Mouse (Mus musculus): ENCODE data around the gene Ntng2. TPM values are rescaled to one million over a fixed set of nuclear protein-coding genes. Genes with fewer than 3 reads are reported as not detected.

The Ntng2 gene
- total and polyA plus RNA-seq, 3 experiments, result 5.4 to 19.1 TPM; not detected in 1

DNA sequence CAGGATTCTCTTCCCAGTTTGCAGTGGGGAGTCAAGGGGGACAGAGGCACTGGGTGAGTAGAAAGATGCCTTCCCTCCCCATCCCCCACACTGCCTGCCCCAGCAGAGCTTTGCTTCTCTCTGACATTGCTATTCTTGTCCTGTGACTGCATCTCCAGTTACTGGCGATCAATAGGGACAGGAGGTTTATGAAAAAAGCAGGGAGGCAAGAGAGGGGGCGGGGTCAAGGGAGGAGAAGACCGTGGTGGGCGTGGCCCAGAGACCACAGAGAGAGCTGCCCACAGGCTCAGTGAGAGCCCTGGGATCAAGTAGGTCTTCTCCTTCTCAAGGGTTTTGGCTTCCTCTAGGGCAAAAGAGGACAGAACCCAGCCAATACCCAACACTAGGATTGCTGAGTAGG, 30.5 kb downstream of the Ntng2 start:
- no peaks in the 10 kb centered on the region for H3K36me3 ChIP-seq (ENCODE audit: control insufficient read depth in 1 of 2, insufficient read depth in 2 of 2, low read length in 2 of 2)

DNA sequence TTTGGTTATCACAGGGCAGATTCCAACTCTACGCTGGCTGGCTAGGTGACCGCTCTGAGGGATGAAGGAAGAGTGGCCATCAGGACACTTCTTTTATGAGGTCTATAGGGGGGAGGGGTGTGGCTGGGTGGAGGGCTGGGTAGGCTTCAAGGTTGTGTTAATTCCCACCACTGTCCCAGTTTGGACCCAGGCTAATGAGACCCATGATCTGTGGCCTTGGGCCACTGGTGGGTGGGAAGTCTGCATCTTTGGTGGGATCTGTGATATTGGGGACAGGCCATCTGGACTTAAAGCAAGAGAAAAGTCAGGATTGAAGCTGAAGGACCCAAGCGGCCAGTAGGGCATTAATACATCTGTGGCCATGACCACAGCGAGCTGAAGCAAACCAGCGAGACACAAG, 34.0 kb downstream of the Ntng2 start:
- TF ChIP-seq RAD21 (IDR thresholded peaks at IDR 0.05; ENCODE audit: low read depth, low read length) (no peak), TAL1 (IDR thresholded peaks at IDR 0.05; ENCODE audit: low read length) (no peak)
- H3K27me3 ChIP-seq (ENCODE audit: control insufficient read depth in 1 of 2, insufficient read depth in 2 of 2, low read length in 2 of 2), result no peaks in the 10 kb centered on the region
- H3K4me1 ChIP-seq (ENCODE audit: control insufficient read depth in 1 of 2, insufficient read depth in 2 of 2, low read length in 2 of 2), result no peaks in the 10 kb centered on the region

More for the DNA sequence above, 30.5 kb downstream of the Ntng2 start:
- Histone ChIP-seq H3K79me2 (ENCODE audit: control insufficient read depth, insufficient read depth, low read length, poor library complexity) (no peaks in the 10 kb centered on the region), H3K9me3 (replicated peaks; ENCODE audit: insufficient read depth, low read length) (no peaks in the 10 kb centered on the region), H3K4me3 (ENCODE audit: control insufficient read depth in 1 of 2, insufficient read depth in 1 of 2, low read depth in 2 of 2, low read length in 2 of 2) (no peak overlapping the region), H3K27me3 (ENCODE audit: control insufficient read depth in 1 of 2, insufficient read depth in 2 of 2, low read length in 2 of 2) (no peaks in the 10 kb centered on the region), H3K9ac (ENCODE audit: control insufficient read depth, low read depth, low read length, poor library complexity, severe bottlenecking) (no peak overlapping the region), H3K27ac (ENCODE audit: control insufficient read depth, low read depth, low read length) (no peak overlapping the region), H3K4me1 (ENCODE audit: control insufficient read depth in 1 of 2, insufficient read depth in 2 of 2, low read length in 2 of 2) (no peaks in the 10 kb centered on the region)
- peak; percentile 36 for DNase-seq (ENCODE audit: low read depth, low spot score)
- no peak for TF ChIP-seq ZMIZ1 (IDR thresholded peaks at IDR 0.05; ENCODE audit: low read depth, low read length)
- TF ChIP-seq ZKSCAN1 (IDR thresholded peaks at IDR 0.05; ENCODE audit: low read depth, low read length), result no peak
- no peak for TF ChIP-seq MYB (IDR thresholded peaks at IDR 0.05; ENCODE audit: low read depth, low read length)
- TF ChIP-seq MAZ (IDR thresholded peaks at IDR 0.05; ENCODE audit: low read depth, low read length), result no peak
- TF ChIP-seq MXI1 (IDR thresholded peaks at IDR 0.05; ENCODE audit: low read depth, low read length), result no peak
- no peak for TF ChIP-seq UBTF (IDR thresholded peaks at IDR 0.05; ENCODE audit: borderline replicate concordance, insufficient read depth, low read depth, low read length)
- TF ChIP-seq MYC (IDR thresholded peaks at IDR 0.05; ENCODE audit: low read depth, low read length), result no peak
- no peak for TF ChIP-seq SMC3 (IDR thresholded peaks at IDR 0.05; ENCODE audit: low read depth, low read length)
- no peak for TF ChIP-seq TAL1 (IDR thresholded peaks at IDR 0.05; ENCODE audit: low read length)
- TF ChIP-seq EP300 (IDR thresholded peaks at IDR 0.05; ENCODE audit: low read depth in 1 of 2, low read length in 2 of 2), result no peak
- no peak for TF ChIP-seq HCFC1 (IDR thresholded peaks at IDR 0.05; ENCODE audit: low read depth, low read length)
- TF ChIP-seq ELF1 (IDR thresholded peaks at IDR 0.05; ENCODE audit: low read depth, low read length), result no peak
- TF ChIP-seq CTCF (IDR thresholded peaks at IDR 0.05 in 2 of 3, conservative IDR thresholded peaks at IDR 0.05 in 1 of 3; ENCODE audit: control insufficient read depth in 1 of 3, insufficient read depth in 1 of 3, low read depth in 2 of 3, low read length in 3 of 3, poor library complexity in 1 of 3, severe bottlenecking in 1 of 3), result no peak
- no peak for TF ChIP-seq POLR2A (IDR thresholded peaks at IDR 0.05; ENCODE audit: control insufficient read depth in 1 of 2, insufficient read depth in 1 of 2, low read depth in 1 of 2, low read length in 2 of 2, poor library complexity in 1 of 2)
- TF ChIP-seq SIN3A (IDR thresholded peaks at IDR 0.05; ENCODE audit: low read length), result no peak
- no peak for TF ChIP-seq MAFK (IDR thresholded peaks at IDR 0.05; ENCODE audit: borderline replicate concordance, low read depth, low read length)
- no peak for TF ChIP-seq ETS1 (IDR thresholded peaks at IDR 0.05; ENCODE audit: low read depth, low read length)

More for the DNA sequence above, 34.0 kb downstream of the Ntng2 start:
- Histone ChIP-seq H3K27ac (ENCODE audit: control insufficient read depth, low read depth, low read length) (no peak overlapping the region), H3K79me2 (ENCODE audit: control insufficient read depth, insufficient read depth, low read length, poor library complexity) (no peaks in the 10 kb centered on the region), H3K9me3 (replicated peaks; ENCODE audit: insufficient read depth, low read length) (no peaks in the 10 kb centered on the region), H3K36me3 (ENCODE audit: control insufficient read depth in 1 of 2, insufficient read depth in 2 of 2, low read length in 2 of 2) (no peaks in the 10 kb centered on the region), H3K4me3 (ENCODE audit: control insufficient read depth in 1 of 2, insufficient read depth in 1 of 2, low read depth in 2 of 2, low read length in 2 of 2) (no peak overlapping the region), H3K9ac (ENCODE audit: control insufficient read depth, low read depth, low read length, poor library complexity, severe bottlenecking) (no peak overlapping the region)
- no peak for DNase-seq (ENCODE audit: low read depth, low spot score)

Data from MEL (cell line).